Mouse (Mus musculus): ENCODE measurements around the gene Kctd11. TPM values are rescaled to one million over a fixed set of nuclear protein-coding genes. Genes with fewer than 3 reads are reported as not detected.
A peak's percentile ranks its signal among the peaks of the same experiment; 100 is the strongest.
"Not testable (repeated sequence)": the region's sequence is repeated elsewhere in the genome, so short reads cannot be mapped to it uniquely, and the experiment has no call there.

Kctd11 gene
- polyA plus RNA-seq, 1 experiment from 2014 or later: 5.2 TPM

GRCm38 (mm10) chr11:69917379-69917948 is 36.3 kb upstream of the Kctd11 start:
- whole genome bisulfite sequencing: 89% methylated on average over 8 of the region's 8 CpGs
- DNase-seq (ENCODE audit: low spot score): no peak
- H3K27ac ChIP-seq: no peak overlapping the region
- H3K36me3 ChIP-seq: peaks cover 63% of the 10 kb centered on the region
- peaks cover 65% of the 10 kb centered on the region for H3K4me1 ChIP-seq (replicated peaks)
- peak overlapping the region; percentile 23; the same call in 1 of the 2 replicates for H3K4me3 ChIP-seq
- H3K27me3 ChIP-seq (ENCODE audit: insufficient read depth, poor library complexity, severe bottlenecking): no peaks in the 10 kb centered on the region
- H3K9me3 ChIP-seq: no peaks in the 10 kb centered on the region

GRCm38 (mm10) chr11:69916652-69917378 is 35.6 kb upstream of the Kctd11 start:
- peaks cover 69% of the 10 kb centered on the region for H3K36me3 ChIP-seq
- H3K4me1 ChIP-seq (replicated peaks): peaks cover 62% of the 10 kb centered on the region
- peak overlapping the region; percentile 99; the same call in 1 of the 2 replicates for H3K4me3 ChIP-seq
- not testable (repeated sequence) for H3K27me3 ChIP-seq (ENCODE audit: insufficient read depth, poor library complexity, severe bottlenecking); H3K9me3 ChIP-seq; DNase-seq (ENCODE audit: low spot score); H3K27ac ChIP-seq
- WGBS: 67% methylated on average over 7 of the region's 7 CpGs

- Histone ChIP-seq H3K27me3 (ENCODE audit: insufficient read depth, poor library complexity, severe bottlenecking) (no peaks in the 10 kb centered on the region), H3K9me3 (no peaks in the 10 kb centered on the region), H3K4me3 (peak overlapping the region; percentile 99), H3K27ac (no peak overlapping the region; the same call in 1 of the 2 replicates), H3K4me1 (replicated peaks) (peaks cover 62% of the 10 kb centered on the region), H3K36me3 (peaks cover 78% of the 10 kb centered on the region)
- DNase-seq (ENCODE audit: low spot score): no peak
- WGBS: 63% methylated on average over 5 of the region's 5 CpGs
These were observed 34.7 kb upstream of the Kctd11 start for GRCm38 (mm10) chr11:69915667-69916627.

GRCm38 (mm10) chr11:69914917-69915430 is 33.8 kb upstream of the Kctd11 start:
- Histone ChIP-seq H3K27me3 (ENCODE audit: insufficient read depth, poor library complexity, severe bottlenecking) (no peaks in the 10 kb centered on the region), H3K9me3 (no peaks in the 10 kb centered on the region), H3K4me1 (replicated peaks) (peaks cover 62% of the 10 kb centered on the region), H3K36me3 (peaks cover 88% of the 10 kb centered on the region), H3K4me3 (peak overlapping the region; percentile 99), H3K27ac (peak overlapping the region; percentile 95; the same call in 1 of the 2 replicates)
- no peak for DNase-seq (ENCODE audit: low spot score)
- WGBS: 44% methylated on average over 9 of the region's 9 CpGs

- peaks cover 90% of the 10 kb centered on the region for H3K36me3 ChIP-seq
- H3K27me3 ChIP-seq (ENCODE audit: insufficient read depth, poor library complexity, severe bottlenecking): no peaks in the 10 kb centered on the region
- peak overlapping the region; percentile 95 for H3K27ac ChIP-seq
- no peaks in the 10 kb centered on the region for H3K9me3 ChIP-seq
- H3K4me3 ChIP-seq: peak overlapping the region; percentile 99
- WGBS: 4% methylated on average over 17 of the region's 17 CpGs
- H3K4me1 ChIP-seq (replicated peaks): peaks cover 58% of the 10 kb centered on the region
- DNase-seq (ENCODE audit: low spot score): no peak
These were observed 33.2 kb upstream of the Kctd11 start for GRCm38 (mm10) chr11:69914372-69914764.

- Histone ChIP-seq H3K4me3 (peak within 1 kb of the TSS; percentile 99), H3K27me3 (ENCODE audit: insufficient read depth, poor library complexity, severe bottlenecking) (no peaks in the 10 kb centered on the region), H3K36me3 (peaks cover 90% of the 10 kb centered on the region), H3K4me1 (replicated peaks) (peaks cover 52% of the 10 kb centered on the region), H3K9me3 (no peaks in the 10 kb centered on the region), H3K27ac (peak within 1 kb of the TSS; percentile 95)
- DNase-seq (ENCODE audit: low spot score): peak; percentile 96
- 2% methylated on average over 61 of the region's 61 CpGs for WGBS
These were observed 32.6 kb upstream of the Kctd11 start, which contains the start of gene Gps2 for GRCm38 (mm10) chr11:69913554-69914371. Gps2 (plus strand) TSS chr11:69913888.

- Histone ChIP-seq H3K4me1 (replicated peaks) (peaks cover 47% of the 10 kb centered on the region), H3K36me3 (peaks cover 90% of the 10 kb centered on the region), H3K27ac (peak overlapping the region; percentile 95), H3K4me3 (peak overlapping the region; percentile 99), H3K27me3 (ENCODE audit: insufficient read depth, poor library complexity, severe bottlenecking) (no peaks in the 10 kb centered on the region), H3K9me3 (no peaks in the 10 kb centered on the region)
- WGBS: 79% methylated on average over 15 of the region's 15 CpGs
- DNase-seq (ENCODE audit: low spot score): no peak
These were observed 31.7 kb upstream of the Kctd11 start for GRCm38 (mm10) chr11:69912716-69913530.

GRCm38 (mm10) chr11:69911701-69912100 is 30.5 kb upstream of the Kctd11 start:
- Histone ChIP-seq H3K27ac (no peak overlapping the region), H3K36me3 (peaks cover 90% of the 10 kb centered on the region), H3K9me3 (no peaks in the 10 kb centered on the region), H3K4me1 (replicated peaks) (peaks cover 37% of the 10 kb centered on the region), H3K27me3 (ENCODE audit: insufficient read depth, poor library complexity, severe bottlenecking) (no peaks in the 10 kb centered on the region), H3K4me3 (peak overlapping the region; percentile 7; the same call in 1 of the 2 replicates)
- WGBS: 89% methylated on average over 6 of the region's 6 CpGs
- DNase-seq (ENCODE audit: low spot score): no peak

GRCm38 (mm10) chr11:69910781-69911560 is 29.8 kb upstream of the Kctd11 start:
- DNase-seq (ENCODE audit: low spot score): no peak
- 93% methylated on average over 17 of the region's 17 CpGs for WGBS
- Histone ChIP-seq H3K9me3 (no peaks in the 10 kb centered on the region), H3K27me3 (ENCODE audit: insufficient read depth, poor library complexity, severe bottlenecking) (no peaks in the 10 kb centered on the region), H3K4me3 (peak overlapping the region; percentile 7; the same call in 1 of the 2 replicates), H3K4me1 (replicated peaks) (peaks cover 31% of the 10 kb centered on the region), H3K27ac (no peak overlapping the region), H3K36me3 (peaks cover 90% of the 10 kb centered on the region)

GRCm38 (mm10) chr11:69910177-69910576 is 29.0 kb upstream of the Kctd11 start:
- 90% methylated on average over 8 of the region's 8 CpGs for WGBS
- H3K27ac ChIP-seq: no peak overlapping the region
- H3K36me3 ChIP-seq: peaks cover 90% of the 10 kb centered on the region
- H3K4me1 ChIP-seq (replicated peaks): peaks cover 23% of the 10 kb centered on the region
- no peak overlapping the region for H3K4me3 ChIP-seq
- H3K27me3 ChIP-seq (ENCODE audit: insufficient read depth, poor library complexity, severe bottlenecking): no peaks in the 10 kb centered on the region
- no peaks in the 10 kb centered on the region for H3K9me3 ChIP-seq
- no peak for DNase-seq (ENCODE audit: low spot score)
